Mouse (Mus musculus) testis, adult 2 months (tissue): ENCODE results near the gene Irak2.

Experiments
- CTCF ChIP-seq: fragments of 200-500 bp; IDR thresholded peaks from 2 replicates; pipeline ENCODE4 v1.5.1; 2012; ENCODE audit warnings: low read depth, mild to moderate bottlenecking, inconsistent platforms, low read length, moderate library complexity; ENCODE audit not compliant: control insufficient read depth, insufficient read depth, insufficient replicate concordance
- POLR2A ChIP-seq: fragments of 200-500 bp; IDR thresholded peaks from 2 replicates; pipeline ENCODE4 v1.6.1; 2012; ENCODE audit warnings: low read depth, mild to moderate bottlenecking, inconsistent platforms, low read length, moderate library complexity; ENCODE audit not compliant: control insufficient read depth

DNA sequence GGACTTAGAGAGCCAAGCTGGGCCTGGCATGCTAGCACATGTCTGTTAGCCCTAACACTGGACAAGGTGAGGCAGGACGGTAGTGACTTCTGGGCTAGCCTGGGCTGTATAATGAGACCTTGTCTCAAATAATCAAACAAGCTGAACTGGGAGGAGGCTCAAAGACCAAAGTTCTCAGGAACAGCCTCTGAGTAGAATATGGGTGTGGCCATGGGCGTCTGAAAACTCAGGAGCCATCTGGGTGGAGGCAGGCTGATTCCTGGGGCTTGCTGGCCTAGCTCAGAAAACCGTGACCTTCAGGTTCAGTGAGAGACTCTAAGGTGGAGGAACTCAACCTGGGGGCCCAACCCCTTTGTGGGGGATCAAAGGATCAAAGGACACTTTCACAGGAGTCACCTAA lies 13.4 kb downstream of the Irak2 start:
- no peak for TF ChIP-seq POLR2A
- TF ChIP-seq CTCF, result no peak
